Mouse (Mus musculus): ENCODE results near the gene Zfp429.
A peak's percentile ranks its signal among the peaks of the same experiment; 100 is the strongest.
"Not testable (repeated sequence)": the region's sequence is repeated elsewhere in the genome, so short reads cannot be mapped to it uniquely, and the experiment has no call there.

The Zfp429 gene

DNA sequence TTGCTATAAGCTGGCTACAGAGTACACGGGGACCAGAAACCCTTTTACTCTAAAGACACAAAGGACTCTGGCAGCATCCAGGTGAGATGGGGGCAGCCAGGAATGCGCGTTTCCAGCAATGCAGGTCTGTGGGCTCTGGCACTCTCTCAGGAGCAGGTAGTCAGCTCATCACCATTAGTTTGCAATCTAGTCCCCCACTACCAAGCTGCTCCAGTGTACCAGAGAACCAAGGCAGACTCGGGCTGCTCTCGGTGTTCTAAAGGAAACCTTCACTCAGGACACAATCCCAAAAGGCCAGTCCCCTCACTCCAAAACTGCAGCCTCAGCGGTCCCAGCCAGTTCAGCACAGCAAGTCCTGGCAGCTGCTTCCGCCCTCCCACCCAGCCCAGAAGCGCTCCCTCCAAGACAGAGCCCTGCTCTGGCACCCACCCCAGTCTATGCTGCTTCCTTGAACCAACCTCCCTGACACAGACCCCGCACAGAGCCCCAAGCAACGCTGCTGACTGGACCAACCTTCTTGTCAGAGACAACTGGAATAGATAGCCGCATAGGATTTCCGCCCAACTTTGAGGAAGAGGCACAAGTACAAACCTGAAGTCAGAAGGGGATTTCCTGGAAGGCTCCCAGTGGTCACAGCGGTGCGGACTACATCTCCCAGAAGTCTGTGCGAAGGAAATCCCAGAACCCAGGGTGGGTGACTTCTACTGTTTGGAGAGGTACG lies at the start of gene Zfp429:
TSS of gene Zfp429 (minus strand) at position 637 of the 721 bp plus-strand sequence.
- peak; percentile 84 for DNase-seq

DNA sequence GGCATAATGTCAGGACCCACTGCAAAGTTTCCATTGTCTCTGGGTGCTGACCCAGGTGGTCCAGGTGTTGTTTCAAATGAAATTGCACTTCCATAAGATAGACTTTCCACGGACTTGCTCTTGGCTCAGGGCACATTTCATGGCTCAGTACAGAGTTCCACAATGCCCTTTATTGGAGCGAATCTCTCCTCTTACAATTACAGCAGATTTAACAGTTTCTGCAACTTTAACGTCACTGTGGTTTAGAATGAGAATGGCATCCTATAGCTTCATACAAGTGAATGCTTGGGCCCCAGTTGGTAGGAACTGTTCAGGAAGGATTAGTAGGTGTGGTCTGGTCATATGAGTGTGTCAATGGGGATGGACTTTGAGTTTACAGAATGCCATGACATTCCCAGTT lies 37.5 kb upstream of the Zfp429 start:
- DNase-seq: not testable (repeated sequence)

DNA sequence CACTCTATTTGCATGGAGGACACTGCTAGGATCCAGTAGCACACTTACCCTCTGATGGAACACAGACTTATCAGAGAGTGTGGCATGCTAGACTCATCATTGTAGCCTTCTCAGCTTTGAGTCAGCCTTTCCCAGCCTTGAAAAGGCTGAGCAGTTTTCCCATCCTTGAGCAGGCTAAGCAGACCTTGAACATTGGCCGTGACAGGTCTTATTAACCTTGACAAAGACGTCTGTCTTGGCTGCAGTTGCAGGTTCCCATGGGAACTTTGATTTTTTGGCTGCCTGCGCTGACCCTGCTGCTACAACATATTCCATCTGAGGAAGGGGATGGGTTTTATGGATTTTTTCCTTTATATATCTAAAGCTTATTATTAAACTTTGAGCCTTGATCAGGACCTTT lies 28.5 kb upstream of the Zfp429 start:
- no peak for DNase-seq

- not testable (repeated sequence) for DNase-seq
Observed at GRCm38 (mm10) chr13:67425699-67426098, 26.1 kb upstream of the Zfp429 start.

DNA sequence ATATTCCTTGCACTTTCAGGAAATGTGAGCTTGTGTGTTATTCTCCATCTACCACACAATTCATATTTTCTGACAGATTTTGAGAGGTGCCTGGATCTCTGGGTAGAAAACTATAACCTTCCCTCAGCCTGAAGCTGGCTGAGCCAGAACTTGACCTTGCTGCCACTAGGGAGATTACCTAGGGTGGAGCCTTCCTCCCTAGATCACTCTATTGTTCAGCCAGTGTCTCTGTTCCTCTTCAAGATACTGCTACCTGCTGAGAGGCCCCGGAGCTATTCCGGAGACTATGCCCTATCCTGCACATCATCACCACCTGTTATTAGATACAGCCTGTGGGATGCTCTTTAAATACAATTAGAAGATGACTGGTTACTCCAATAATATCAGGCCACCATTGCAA lies 22.9 kb upstream of the Zfp429 start:
- DNase-seq: not testable (repeated sequence)

DNA sequence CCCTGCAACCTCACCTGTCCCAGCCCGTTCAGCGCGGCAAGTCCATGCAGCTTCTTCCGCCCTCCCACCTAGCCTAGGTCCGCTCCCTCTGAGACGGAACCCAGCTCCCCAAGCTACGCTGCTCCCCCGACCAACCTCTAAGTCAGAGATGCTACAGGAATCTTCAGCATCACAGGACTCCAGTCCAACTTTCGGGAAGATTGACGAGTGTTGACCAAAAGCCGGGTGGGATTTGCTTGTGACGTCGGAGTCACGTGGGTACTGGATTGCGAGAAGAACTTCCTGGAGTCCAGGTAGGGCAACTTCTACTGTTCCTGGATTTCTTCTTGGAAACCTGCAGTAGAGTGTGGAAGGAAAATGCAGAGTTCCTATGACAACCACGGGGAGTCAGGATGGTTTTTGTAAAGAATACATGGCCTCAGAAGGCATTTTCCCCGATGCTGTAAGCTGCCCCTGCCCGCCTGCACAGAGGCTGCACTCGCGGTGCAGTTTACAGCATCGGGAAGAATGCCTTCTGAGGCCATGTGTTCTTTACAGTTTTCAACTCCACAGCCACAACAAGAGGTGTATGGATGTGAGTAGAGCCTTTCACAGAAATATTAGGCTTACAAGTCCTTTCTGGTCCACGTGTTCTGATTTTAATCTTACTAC lies 21.7 kb upstream of the Zfp429 start, which contains the start of gene Zfp459:
TSS of gene Zfp459 (minus strand) at position 212 of the 651 bp plus-strand sequence.
- DNase-seq: peak; percentile 68

- DNase-seq: no peak
Observed at GRCm38 (mm10) chr13:67420558-67421206, 21.1 kb upstream of the Zfp429 start.

DNA sequence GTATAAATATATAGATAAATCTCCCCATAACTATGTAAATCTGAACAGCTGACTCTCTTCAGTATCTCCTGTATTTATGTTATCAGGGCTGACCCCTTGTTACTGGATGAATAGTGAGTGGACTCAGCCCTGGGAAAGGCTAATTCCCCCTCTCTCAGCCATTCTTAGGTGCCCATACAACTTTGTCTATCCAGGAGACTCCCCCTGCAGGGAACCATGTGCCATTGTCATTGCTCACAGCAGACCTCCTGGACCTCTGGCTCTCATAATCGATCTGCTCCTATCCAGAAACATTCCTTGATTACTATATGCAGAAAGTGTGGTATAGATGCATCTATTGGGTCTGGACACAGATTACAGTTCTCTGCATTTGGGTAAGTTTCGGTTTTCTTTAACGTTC lies 17.2 kb upstream of the Zfp429 start:
- no peak for DNase-seq

GRCm38 (mm10) chr13:67415759-67416158 lies 16.1 kb upstream of the Zfp429 start:
- DNase-seq: no peak

GRCm38 (mm10) chr13:67413634-67414033 lies 14.0 kb upstream of the Zfp429 start:
- DNase-seq: peak; percentile 17

GRCm38 (mm10) chr13:67376255-67376654 lies 23.4 kb downstream of the Zfp429 start:
- DNase-seq: not testable (repeated sequence)

DNA sequence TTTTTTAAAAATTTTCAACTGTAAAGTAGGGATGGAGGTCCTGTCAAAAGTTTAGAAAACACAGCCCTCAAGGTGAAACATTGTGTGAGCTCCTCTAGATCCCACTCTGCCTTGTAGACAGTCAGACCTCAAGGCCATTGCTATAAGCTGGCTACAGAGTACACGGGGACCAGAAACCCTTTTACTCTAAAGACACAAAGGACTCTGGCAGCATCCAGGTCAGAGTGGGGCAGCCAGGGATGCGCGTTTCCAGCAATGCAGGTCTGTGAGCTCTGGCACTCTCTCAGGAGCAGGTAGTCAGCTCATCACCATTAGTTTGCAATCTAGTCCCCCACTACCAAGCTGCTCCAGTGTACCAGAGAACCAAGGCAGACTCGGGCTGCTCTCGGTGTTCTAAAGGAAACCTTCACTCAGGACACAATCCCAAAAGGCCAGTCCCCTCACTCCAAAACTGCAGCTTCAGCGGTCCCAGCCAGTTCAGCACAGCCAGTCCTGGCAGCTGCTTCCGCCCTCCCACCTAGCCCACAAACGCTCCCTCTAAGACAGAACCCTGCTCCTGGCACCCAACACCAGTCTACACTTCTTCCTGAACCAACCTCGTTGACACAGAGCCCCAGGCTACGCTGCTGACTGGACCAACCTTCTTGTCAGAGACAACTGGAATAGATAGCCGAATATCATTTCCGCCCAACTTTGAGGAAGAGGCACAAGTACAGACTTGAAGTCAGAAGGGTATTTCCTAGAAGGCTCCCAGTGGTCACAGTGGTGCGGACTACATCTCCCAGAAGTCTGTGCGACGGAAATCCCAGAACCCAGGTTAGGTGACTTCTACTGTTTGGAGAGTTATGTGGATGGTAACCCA lies 24.3 kb downstream of the Zfp429 start, which contains the start of the genes Gm28041 and Zfp456:
TSS of gene Gm28041 (minus strand) at position 684 of the 862 bp plus-strand sequence.
TSS of gene Zfp456 (minus strand) at position 761 of the 862 bp plus-strand sequence.
- DNase-seq: peak; percentile 83

GRCm38 (mm10) chr13:67360131-67360744 lies 39.4 kb downstream of the Zfp429 start, which contains the start of the genes Gm28044 and Zfp953:
Gene Gm28044, minus strand, starts transcription at chr13:67360536.
Gene Zfp953, minus strand, starts transcription at chr13:67360605.
- peak; percentile 96 for DNase-seq

GRCm38 (mm10) chr13:67351854-67352253 lies 47.8 kb downstream of the Zfp429 start:
- no peak for DNase-seq

GRCm38 (mm10) chr13:67343422-67343821 lies 56.2 kb downstream of the Zfp429 start:
- DNase-seq: no peak
